20 mouse cellular contexts compared by ENCODE assay signal in genomic region chr2:128612275-128612674, GRCm38 (mm10). TPM values are rescaled to one million over a fixed set of nuclear protein-coding genes. Genes with fewer than 3 reads are reported as not detected.
DNase-seq lines count a peak whose midpoint lies in the region; ATAC-seq and TF ChIP-seq lines count a peak whose summit lies in the region.
"Had no signal": no experiment of that assay in that cellular context is flagged by ENCODE, and none has a peak within 500 bp of the region (broad histone marks: within the 10 kb centered on the region; RNA-seq: fewer than 3 reads in every experiment).

No protein-coding gene starts in this region.

- H3K36me3 ChIP-seq in kidney, embryonic 16.5 days (ENCODE audit: insufficient read depth, low read length) = peaks cover 58% of the 10 kb centered on the region
- peaks cover 19% of the 10 kb centered on the region for H3K36me3 ChIP-seq in intestine, embryonic 16.5 days (ENCODE audit: control insufficient read depth, insufficient read depth, low read length)
- peaks cover 34% of the 10 kb centered on the region for H3K36me3 ChIP-seq in liver, embryonic 14.5 days (replicated peaks; ENCODE audit: control insufficient read depth, insufficient read depth, low read depth)

- H3K9me3 ChIP-seq in kidney, embryonic 16.5 days (ENCODE audit: low read length) = peaks cover 2% of the 10 kb centered on the region; the same call in 1 of the 2 replicates
- H3K9me3 ChIP-seq in intestine, embryonic 16.5 days (ENCODE audit: control insufficient read depth, low read length) = no peaks in the 10 kb centered on the region
- H3K9me3 ChIP-seq in liver, embryonic 14.5 days (ENCODE audit: control insufficient read depth, low read length) = no peaks in the 10 kb centered on the region
- H3K9me3 ChIP-seq: heart, embryonic 12.5 days; megakaryocyte, embryonic 14.5 days; neural tube, embryonic 12.5 days had no signal

- H3K4me2 ChIP-seq in kidney, embryonic 16.5 days (replicated peaks; ENCODE audit: low read depth, low read length) = no peak overlapping the region
- no peak overlapping the region for H3K4me2 ChIP-seq in intestine, embryonic 16.5 days (ENCODE audit: low read depth, low read length)
- H3K4me2 ChIP-seq in liver, embryonic 14.5 days (ENCODE audit: low read depth) = no peak overlapping the region
- H3K4me2 ChIP-seq: heart, embryonic 12.5 days; neural tube, embryonic 12.5 days had no signal

- no peaks in the 10 kb centered on the region for H3K27me3 ChIP-seq in kidney, embryonic 16.5 days (ENCODE audit: insufficient read depth, low read length)
- no peaks in the 10 kb centered on the region for H3K27me3 ChIP-seq in intestine, embryonic 16.5 days (replicated peaks; ENCODE audit: control insufficient read depth, insufficient read depth, low read length)
- H3K27me3 ChIP-seq in liver, embryonic 14.5 days (ENCODE audit: control insufficient read depth, insufficient read depth, low read length) = no peaks in the 10 kb centered on the region
- H3K27me3 ChIP-seq: heart, embryonic 12.5 days; megakaryocyte, embryonic 14.5 days; neural tube, embryonic 12.5 days had no signal

- WGBS in kidney, embryonic 16.5 days = 87% methylated on average over 7 of the region's 7 CpGs
- 77% methylated on average over 7 of the region's 7 CpGs for WGBS in intestine, embryonic 16.5 days
- WGBS in liver, embryonic 14.5 days (ENCODE audit: insufficient replicate concordance) = 67% methylated on average over 7 of the region's 7 CpGs

- no peak overlapping the region for H3K9ac ChIP-seq in kidney, embryonic 16.5 days (replicated peaks; ENCODE audit: low read length)
- no peak overlapping the region for H3K9ac ChIP-seq in intestine, embryonic 16.5 days (ENCODE audit: low read depth, low read length)
- H3K9ac ChIP-seq in liver, embryonic 14.5 days (replicated peaks) = no peak overlapping the region
- H3K9ac ChIP-seq: heart, embryonic 12.5 days; neural tube, embryonic 12.5 days had no signal

- no peak for TF ChIP-seq CTCF in liver, embryonic 14.5 days (IDR thresholded peaks at IDR 0.05; ENCODE audit: low read depth)

- no peaks in the 10 kb centered on the region for H3K4me1 ChIP-seq in kidney, embryonic 16.5 days (ENCODE audit: insufficient read depth, low read length)
- H3K4me1 ChIP-seq in intestine, embryonic 16.5 days (ENCODE audit: control insufficient read depth, insufficient read depth, low read length) = no peaks in the 10 kb centered on the region
- H3K4me1 ChIP-seq in liver, embryonic 14.5 days (replicated peaks; ENCODE audit: control insufficient read depth in 2 of 2, insufficient read depth in 2 of 2, low read length in 1 of 2) = peaks cover 0 to 13% of the 10 kb centered on the region in 2 experiments; a peak in 2 of 4 replicates
- H3K4me1 ChIP-seq: heart, embryonic 12.5 days; neural tube, embryonic 12.5 days had no signal

- no peak overlapping the region for H3K4me3 ChIP-seq in kidney, embryonic 16.5 days (ENCODE audit: low read length)
- no peak overlapping the region for H3K4me3 ChIP-seq in intestine, embryonic 16.5 days (ENCODE audit: low read length)
- no peak overlapping the region for H3K4me3 ChIP-seq in liver, embryonic 14.5 days (ENCODE audit: insufficient read depth in 1 of 2, low read depth in 2 of 2, low read length in 2 of 2)
- H3K4me3 ChIP-seq: heart, embryonic 12.5 days; megakaryocyte, embryonic 14.5 days; neural tube, embryonic 12.5 days had no signal

- TF ChIP-seq EP300 in liver, embryonic 14.5 days (IDR thresholded peaks at IDR 0.05; ENCODE audit: low read depth) = no peak

- ATAC-seq in kidney, embryonic 16.5 days (ENCODE audit: low FRiP score, low TSS enrichment) = no peak
- ATAC-seq in intestine, embryonic 16.5 days = peak; percentile 86
- peak; percentile 80 for ATAC-seq in liver, embryonic 14.5 days (ENCODE audit: insufficient read depth)
- ATAC-seq in granulocyte monocyte progenitor cell, adult 5-6 weeks (replicated peaks; ENCODE audit: poor library complexity, severe bottlenecking) = no peak
- ATAC-seq: activated CD4-positive, CD25-positive, alpha-beta regulatory T cell, adult 4 months; forebrain, embryonic 14.5 days had no signal

- no peak overlapping the region for H3K27ac ChIP-seq in kidney, embryonic 16.5 days (ENCODE audit: low read length)
- H3K27ac ChIP-seq in intestine, embryonic 16.5 days (ENCODE audit: low read length) = no peak overlapping the region
- H3K27ac ChIP-seq in liver, embryonic 14.5 days = no peak overlapping the region
- H3K27ac ChIP-seq: neural tube, embryonic 12.5 days had no signal

- peak; percentile 70 for DNase-seq in kidney, adult 11 months
- DNase-seq in adrenal gland, adult 2 months = peak; percentile 80
- DNase-seq in liver, embryonic 14.5 days (ENCODE audit: low read depth in 3 of 3, low spot score in 3 of 3) = peak; percentile 28 to 32 (median 31)
- no peak for DNase-seq in thymus, postnatal 10 days (ENCODE audit: low spot score in 2 of 2)
- no peak for DNase-seq in right cerebral cortex, adult 2 months (ENCODE audit: low spot score in 2 of 2)
- DNase-seq: cerebellum, adult 9-11 months; gastrocnemius, postnatal 14 days; lung, adult 2 months; right cerebral cortex, postnatal 25 days had no signal

RNA-seq across cellular contexts. Expression of gene Spdye4c, which starts 21.3 kb away (rescaled TPM):
- not detected in 2 replicates for polyA plus RNA-seq in kidney, embryonic 16.5 days (2015; fragmentation: Nextera tagmentation; extraction: Ambion mirVana)
- total RNA-seq in adrenal gland, adult 2 months (2021) = not detected
- polyA plus RNA-seq in adrenal gland, adult 2 months (2012; rRNA removed) = not detected in 2 replicates
- not detected in 2 replicates for polyA plus RNA-seq in intestine, embryonic 16.5 days (2015; fragmentation: Nextera tagmentation; extraction: Ambion mirVana)
- polyA plus RNA-seq in liver, embryonic 14.5 days (2012; rRNA removed) = not detected in 2 replicates
- not detected in 2 replicates for polyA plus RNA-seq in liver, embryonic 14.5 days (2014; fragmentation: Nextera tagmentation; extraction: Ambion mirVana)
- total RNA-seq in granulocyte monocyte progenitor cell, adult 5-6 weeks (2014; fragmentation: Nextera tagmentation) = not detected in 2 replicates
- total RNA-seq in granulocyte monocyte progenitor cell, adult 5-6 weeks (2017) = not detected in 2 replicates
- total RNA-seq: gastrocnemius, postnatal 14 days; hematopoietic stem cell, adult 5-6 weeks; layer of hippocampus, postnatal 14 days; left cerebral cortex, postnatal 14 days had no signal
- polyA plus RNA-seq: activated CD4-positive, CD25-positive, alpha-beta regulatory T cell, adult 4 months; forebrain, embryonic 14.5 days; heart, embryonic 12.5 days; lung, adult 2 months; neural tube, embryonic 12.5 days had no signal

Comparison
In these comparisons a context has a peak if more than half of its experiments do, and no peak if none do; other contexts are left out.
1. DNase-seq: peak in kidney, adult 11 months (single experiment), adrenal gland, adult 2 months (single experiment) and liver, embryonic 14.5 days (3 of 3); none in thymus, postnatal 10 days (0 of 2) and right cerebral cortex, adult 2 months (0 of 2).
2. ATAC-seq: peak in intestine, embryonic 16.5 days (single experiment) and liver, embryonic 14.5 days (single experiment); none in kidney, embryonic 16.5 days (single experiment) and granulocyte monocyte progenitor cell, adult 5-6 weeks (single experiment).